Mouse (Mus musculus): ENCODE data around the gene Trpm2.

- TF ChIP-seq CTCF (IDR thresholded peaks at IDR 0.05; ENCODE audit: extremely low read depth, insufficient read depth, low read length) (no peak), POLR2A (IDR thresholded peaks at IDR 0.05; ENCODE audit: extremely low read depth, insufficient read depth, low read length) (no peak)
Observed at GRCm38 (mm10) chr10:77922681-77923080, 47.7 kb downstream of the Trpm2 start.
